Mouse (Mus musculus) fibroblast of lung, adult 2 months (primary cell): ENCODE measurements around the gene Inpp4b.
"Not testable (repeated sequence)": the region's sequence is repeated elsewhere in the genome, so short reads cannot be mapped to it uniquely, and the experiment has no call there.

ENCODE experiments used
- DNase-seq: peaks from one replicate; pipeline ENCODE4 v3.0.0-alpha.2; 2011; ENCODE audit warnings: low read depth

Gene Inpp4b

GRCm38 (mm10) chr8:81996239-81996638 lies 653.9 kb downstream of the Inpp4b start:
- DNase-seq: no peak

DNA sequence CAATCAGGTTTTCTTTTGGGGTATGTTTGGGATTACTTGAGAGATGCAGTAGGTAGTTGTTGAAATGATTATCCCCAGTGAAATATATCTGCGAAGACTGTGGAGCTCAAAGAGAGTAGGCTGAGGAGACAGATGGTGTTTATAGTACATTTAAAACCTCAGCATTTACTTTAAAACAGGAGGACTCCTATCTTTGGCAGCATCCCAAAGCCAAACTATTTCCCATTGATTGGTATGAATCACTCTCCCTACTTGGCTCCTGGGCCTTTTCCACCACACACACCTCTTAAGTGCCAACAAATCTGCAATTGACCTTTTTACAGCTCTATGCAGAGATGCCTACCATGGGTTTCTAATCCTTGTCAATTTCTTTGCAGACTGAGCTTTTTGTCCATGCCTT lies 654.5 kb downstream of the Inpp4b start:
- DNase-seq: peak; percentile 76

DNA sequence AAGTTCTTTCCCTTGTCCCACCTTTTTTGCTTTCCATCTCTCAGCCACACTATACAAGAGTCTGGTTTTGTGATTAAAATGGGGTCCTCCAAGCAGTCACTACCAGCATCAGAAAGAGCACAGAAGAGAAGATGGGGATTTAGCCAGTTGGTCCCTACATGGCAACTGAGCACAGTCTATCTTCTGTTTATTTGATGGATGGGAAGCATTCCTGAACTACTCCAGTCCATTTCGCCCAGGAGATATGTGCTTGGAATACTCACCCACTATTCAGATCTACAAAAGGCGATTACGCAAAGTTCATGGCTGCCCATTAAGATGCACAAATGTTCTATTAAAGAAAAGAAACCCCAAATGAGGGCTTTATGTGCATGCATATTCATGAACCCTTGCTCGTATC lies 661.8 kb downstream of the Inpp4b start:
- no peak for DNase-seq

DNA sequence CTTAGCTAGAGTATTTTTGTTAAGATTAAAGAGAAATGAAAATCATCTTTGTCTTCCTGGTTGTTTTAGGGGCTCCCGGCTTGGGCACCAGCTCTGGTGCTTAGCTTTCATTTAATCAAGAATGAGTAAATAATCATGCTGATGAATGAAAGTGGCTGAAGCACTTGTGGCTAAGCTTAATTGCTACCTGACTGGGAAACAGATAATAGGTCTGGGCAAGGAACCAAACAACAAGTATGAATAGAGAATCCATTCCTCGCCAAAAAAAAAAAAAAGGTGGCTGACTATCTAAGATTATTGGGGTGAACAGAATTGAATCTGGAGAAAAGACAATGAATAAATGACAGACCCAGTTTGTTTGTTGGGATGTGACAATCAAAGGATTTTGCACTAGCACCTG lies 663.1 kb downstream of the Inpp4b start:
- no peak for DNase-seq

- DNase-seq: no peak
Observed at GRCm38 (mm10) chr8:82017792-82018191, 675.4 kb downstream of the Inpp4b start.

DNA sequence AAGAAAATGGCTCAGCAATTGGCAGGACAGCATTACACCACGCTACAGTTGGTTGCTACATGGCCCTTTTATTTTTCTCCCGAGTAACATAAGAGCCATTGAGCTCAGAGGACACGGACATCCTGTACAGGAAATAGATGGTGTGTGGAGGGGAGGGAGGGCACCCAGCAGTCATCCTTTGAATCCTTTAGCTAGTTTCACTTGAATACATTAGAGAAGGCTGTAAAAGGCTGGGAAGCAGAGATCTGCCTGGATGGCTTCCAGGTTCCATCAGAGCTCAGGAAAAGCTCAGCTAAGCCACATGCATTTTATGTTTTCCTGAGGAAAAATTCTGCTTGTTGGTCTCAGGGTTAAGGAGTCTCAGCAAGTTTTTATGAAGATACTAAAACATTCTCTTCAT lies 685.0 kb downstream of the Inpp4b start:
- DNase-seq: no peak

- peak; percentile 40 for DNase-seq
Observed at GRCm38 (mm10) chr8:82028896-82029295, 686.5 kb downstream of the Inpp4b start.

DNA sequence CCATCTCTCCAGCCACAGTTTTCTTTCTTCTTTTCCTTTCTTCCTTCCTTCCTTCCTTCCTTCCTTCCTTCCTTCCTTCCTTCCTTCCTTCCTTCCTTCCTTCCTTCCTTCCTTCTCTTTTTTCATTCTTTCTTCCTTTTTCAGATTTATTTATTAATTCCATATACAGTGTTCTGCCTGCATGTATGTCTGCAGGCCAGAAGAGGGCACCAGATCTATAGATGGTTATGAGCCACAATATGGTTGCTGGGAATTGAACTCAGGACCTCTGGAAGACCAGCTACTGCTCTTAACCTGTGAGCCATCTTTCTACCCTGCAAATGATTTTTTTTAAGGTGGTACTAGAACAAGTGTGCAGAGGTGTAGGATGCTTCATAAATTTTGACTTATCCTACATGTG lies 689.7 kb downstream of the Inpp4b start:
- not testable (repeated sequence) for DNase-seq

GRCm38 (mm10) chr8:82054030-82054429 lies 711.7 kb downstream of the Inpp4b start:
- no peak for DNase-seq

DNA sequence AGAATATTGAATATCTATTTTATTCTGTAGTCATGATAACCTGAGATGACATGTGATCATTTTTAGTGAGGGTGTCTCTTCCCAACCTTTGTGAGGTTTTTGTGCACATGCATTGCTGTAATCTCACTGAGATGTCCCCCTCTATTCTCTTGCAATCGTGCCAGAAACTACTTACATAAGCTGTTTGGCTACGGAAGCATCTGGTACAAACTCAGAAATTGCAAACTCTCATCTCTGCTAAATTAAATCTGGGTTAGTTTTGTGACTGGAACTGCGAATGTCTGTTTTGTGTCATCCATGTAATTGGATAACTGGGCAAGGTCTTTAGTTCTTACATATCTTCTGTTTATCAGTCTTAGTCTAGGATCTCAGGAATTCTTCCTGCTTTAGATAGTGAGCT lies 725.3 kb downstream of the Inpp4b start:
- DNase-seq: no peak

DNA sequence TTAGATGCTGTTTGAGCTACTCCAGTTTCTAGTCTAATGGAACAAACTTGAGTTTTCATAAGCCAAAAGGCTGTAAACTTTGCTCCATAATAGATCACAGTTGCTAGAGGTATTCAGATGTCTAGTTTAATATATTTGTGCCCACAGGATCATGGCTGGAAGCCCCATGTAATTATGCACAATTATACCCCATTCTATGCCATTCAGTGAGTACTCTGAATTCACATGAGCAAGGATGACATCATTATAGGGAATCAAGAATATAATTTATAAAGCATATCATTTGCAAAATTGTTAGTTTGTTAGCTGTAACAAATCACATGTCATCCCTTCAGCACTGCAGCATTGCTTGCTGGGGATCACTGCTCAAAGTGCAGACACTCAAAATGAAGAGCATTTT lies 736.9 kb downstream of the Inpp4b start:
- DNase-seq: no peak

DNA sequence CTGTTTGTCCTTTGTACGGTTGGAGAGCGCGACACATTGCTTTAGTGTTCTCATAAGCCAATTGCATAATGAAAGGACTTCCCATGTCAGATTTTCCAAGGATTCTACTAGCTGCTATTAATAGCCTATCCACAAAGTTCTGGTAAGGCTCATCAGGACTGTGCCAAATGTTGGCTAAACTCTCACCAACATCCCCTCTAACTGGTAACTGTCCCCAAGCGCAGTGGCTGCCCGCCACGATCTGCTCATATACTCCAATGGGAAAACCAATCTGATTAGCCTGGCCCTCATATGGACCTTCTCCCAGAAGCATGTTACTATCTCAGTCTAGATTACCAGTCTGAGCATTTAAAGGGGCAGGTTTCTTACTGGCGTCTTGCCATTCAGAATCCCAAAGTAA lies 744.3 kb downstream of the Inpp4b start:
- DNase-seq: not testable (repeated sequence)

DNA sequence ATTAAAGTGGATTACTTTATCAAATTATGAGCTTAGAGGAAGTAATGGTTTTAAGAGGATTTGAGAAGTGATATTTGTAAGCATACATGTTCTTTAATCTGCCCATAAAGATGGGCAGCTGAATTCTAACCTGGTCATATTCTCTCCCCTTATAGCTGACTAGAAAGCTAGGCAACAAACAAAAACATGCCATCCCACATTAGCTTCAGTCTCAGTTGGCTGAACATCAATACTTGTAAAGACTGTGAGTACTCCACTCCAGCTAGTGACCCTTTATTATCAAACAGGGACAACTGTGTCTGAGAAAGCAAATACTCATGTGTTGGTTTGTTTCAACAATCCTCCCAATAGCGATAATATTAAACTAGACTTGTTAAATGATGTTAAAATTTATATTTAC lies 748.5 kb downstream of the Inpp4b start:
- DNase-seq: no peak

GRCm38 (mm10) chr8:82093274-82093673 lies 750.9 kb downstream of the Inpp4b start:
- no peak for DNase-seq

DNA sequence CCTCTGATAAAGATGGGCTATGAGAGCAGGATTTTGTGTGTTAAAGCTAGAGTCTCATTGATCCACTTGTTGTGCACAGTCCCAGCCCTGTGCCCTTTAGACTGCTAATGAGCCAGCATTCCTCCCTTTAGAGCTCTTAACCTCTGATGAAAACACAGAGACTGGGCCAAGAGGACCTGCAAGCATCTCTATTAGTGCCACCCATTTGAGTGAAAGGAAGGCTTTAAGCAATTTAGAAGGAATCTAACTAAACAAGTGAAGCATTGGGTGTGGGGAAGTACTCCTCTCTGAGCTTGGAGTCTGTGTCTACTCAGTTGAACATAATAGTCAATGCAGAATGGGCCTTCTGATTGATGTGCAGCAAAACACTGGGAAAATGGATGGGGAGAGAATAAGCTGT lies 762.2 kb downstream of the Inpp4b start:
- DNase-seq: no peak

GRCm38 (mm10) chr8:82106131-82106530 lies 763.8 kb downstream of the Inpp4b start:
- DNase-seq: no peak

DNA sequence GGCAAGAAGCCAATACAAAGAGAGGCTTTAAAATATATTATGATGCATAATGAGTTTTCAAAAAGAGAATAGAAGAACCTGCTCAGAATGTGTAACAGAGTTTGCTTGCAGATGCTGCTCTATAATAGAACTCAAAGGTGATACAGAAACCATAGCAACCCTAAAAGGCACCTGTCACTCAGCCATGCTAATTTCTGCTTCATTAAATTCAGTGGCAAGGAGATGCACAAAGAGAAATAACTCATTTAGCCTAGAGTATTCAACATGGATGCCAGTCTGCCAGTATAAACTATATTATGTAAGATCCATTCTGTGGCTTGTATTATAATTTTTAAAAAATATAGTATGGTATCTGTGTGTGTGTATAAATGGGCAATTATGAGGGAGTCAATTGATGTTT lies 807.9 kb downstream of the Inpp4b start:
- no peak for DNase-seq

DNA sequence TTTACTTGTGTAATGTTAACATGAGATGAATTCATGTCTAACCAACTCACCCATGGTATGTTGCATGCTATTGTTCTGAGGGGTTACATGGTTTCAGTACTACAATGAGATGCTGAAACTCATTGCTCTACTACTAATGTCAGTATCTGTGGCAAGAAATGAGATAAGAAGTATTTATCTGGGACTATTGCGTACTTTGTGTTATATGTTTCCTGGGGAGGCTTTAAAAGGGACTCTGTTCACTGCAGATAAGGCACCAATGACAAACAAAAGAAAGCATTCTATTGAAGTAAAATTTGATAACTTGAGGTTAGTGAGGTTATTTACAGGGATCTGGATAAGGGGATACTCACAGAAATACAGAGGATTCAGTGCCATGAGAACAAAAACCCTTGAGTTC lies 815.6 kb downstream of the Inpp4b start:
- DNase-seq: no peak
